11 mouse cellular contexts compared by ENCODE assay signal in genomic region chr4:88022623-88023022, GRCm38 (mm10). TPM values are rescaled to one million over a fixed set of nuclear protein-coding genes. Genes with fewer than 3 reads are reported as not detected.
A peak's percentile ranks its signal among the peaks of the same experiment; 100 is the strongest.
DNase-seq lines count a peak whose midpoint lies in the region; ATAC-seq and TF ChIP-seq lines count a peak whose summit lies in the region.
"Had no signal": no experiment of that assay in that cellular context is flagged by ENCODE, and none has a peak within 500 bp of the region (broad histone marks: within the 10 kb centered on the region; RNA-seq: fewer than 3 reads in every experiment).

No protein-coding gene starts in this region.

- ATAC-seq in forebrain, postnatal 0 days, result no peak
- no peak for ATAC-seq in forebrain, embryonic 13.5 days
- ATAC-seq in megakaryocyte progenitor cell, adult 5-6 weeks (replicated peaks; ENCODE audit: poor library complexity), result peak; percentile 54; the same call in 1 of the 2 replicates
- ATAC-seq: midbrain, embryonic 16.5 days had no signal

- no peak overlapping the region for H3K27ac ChIP-seq in forebrain, postnatal 0 days (ENCODE audit: low read depth, low read length)
- H3K27ac ChIP-seq in forebrain, embryonic 13.5 days, result no peak overlapping the region
- H3K27ac ChIP-seq in ES-Bruce4 (ENCODE audit: insufficient read depth, low read length), result no peak overlapping the region
- H3K27ac ChIP-seq: embryonic facial prominence, embryonic 12.5 days; limb, embryonic 13.5 days had no signal

- no peak overlapping the region for H3K4me2 ChIP-seq in forebrain, postnatal 0 days (ENCODE audit: low read depth)
- no peak overlapping the region for H3K4me2 ChIP-seq in forebrain, embryonic 13.5 days
- H3K4me2 ChIP-seq: embryonic facial prominence, embryonic 12.5 days; limb, embryonic 13.5 days had no signal

- H3K4me1 ChIP-seq in forebrain, postnatal 0 days (ENCODE audit: insufficient read depth), result peaks cover 3% of the 10 kb centered on the region; the same call in 1 of the 2 replicates
- H3K4me1 ChIP-seq in forebrain, embryonic 13.5 days, result peaks cover 24% of the 10 kb centered on the region
- no peaks in the 10 kb centered on the region for H3K4me1 ChIP-seq in lung, adult 2 months (ENCODE audit: control insufficient read depth, insufficient read depth, low read length)
- H3K4me1 ChIP-seq in ES-Bruce4 (ENCODE audit: control insufficient read depth, insufficient read depth, low read length), result no peaks in the 10 kb centered on the region

- no peak for TF ChIP-seq EP300 in ES-Bruce4 (IDR thresholded peaks at IDR 0.05; ENCODE audit: insufficient read depth, low read depth, low read length)

- no peaks in the 10 kb centered on the region for H3K27me3 ChIP-seq in forebrain, postnatal 0 days (ENCODE audit: insufficient read depth, low read length)
- no peaks in the 10 kb centered on the region for H3K27me3 ChIP-seq in forebrain, embryonic 13.5 days
- H3K27me3 ChIP-seq in ES-Bruce4 (ENCODE audit: control insufficient read depth, insufficient read depth, low read length, poor library complexity, severe bottlenecking), result no peaks in the 10 kb centered on the region; the same call in 1 of the 2 replicates
- H3K27me3 ChIP-seq: embryonic facial prominence, embryonic 12.5 days; limb, embryonic 13.5 days had no signal

- TF ChIP-seq POLR2A in lung, adult 2 months (IDR thresholded peaks at IDR 0.05; ENCODE audit: borderline replicate concordance, extremely low read depth, low read depth, low read length), result no peak
- no peak for TF ChIP-seq POLR2A in ES-Bruce4 (IDR thresholded peaks at IDR 0.05; ENCODE audit: insufficient read depth, low read length)

- no peak overlapping the region for H3K9ac ChIP-seq in forebrain, postnatal 0 days
- no peak overlapping the region for H3K9ac ChIP-seq in forebrain, embryonic 13.5 days
- no peak overlapping the region for H3K9ac ChIP-seq in ES-Bruce4 (ENCODE audit: low read depth, poor library complexity, severe bottlenecking)
- H3K9ac ChIP-seq: embryonic facial prominence, embryonic 12.5 days; limb, embryonic 13.5 days had no signal

- TF ChIP-seq CTCF in forebrain, postnatal 0 days (IDR thresholded peaks at IDR 0.05; ENCODE audit: low read depth), result peak; percentile 56
- TF ChIP-seq CTCF in lung, adult 2 months (IDR thresholded peaks at IDR 0.05; ENCODE audit: insufficient read depth, low read length), result peak; percentile 19; the same call in 1 of the 2 replicates
- peak; percentile 21 for TF ChIP-seq CTCF in ES-Bruce4 (IDR thresholded peaks at IDR 0.05; ENCODE audit: low read depth, low read length)

- no peak for DNase-seq in forebrain, postnatal 0 days
- DNase-seq in lung, adult 2 months, result no peak
- no peak for DNase-seq in lung, postnatal 25 days (ENCODE audit: low spot score)
- no peak for DNase-seq in gastrocnemius, postnatal 25 days
- DNase-seq in kidney, postnatal 4 days, result no peak

- 6% methylated on average over 1 of the region's 1 CpGs for WGBS in forebrain, postnatal 0 days
- WGBS in forebrain, embryonic 13.5 days, result 4% methylated on average over 1 of the region's 1 CpGs
- 10% methylated on average over 1 of the region's 1 CpGs for WGBS in lung, adult 2 months

- H3K36me3 ChIP-seq in forebrain, postnatal 0 days (ENCODE audit: insufficient read depth), result peaks cover 7% of the 10 kb centered on the region; the same call in 1 of the 2 replicates
- peaks cover 31% of the 10 kb centered on the region for H3K36me3 ChIP-seq in forebrain, embryonic 13.5 days (ENCODE audit: poor library complexity, severe bottlenecking)
- H3K36me3 ChIP-seq in ES-Bruce4 (ENCODE audit: control insufficient read depth, insufficient read depth, low read length, poor library complexity, severe bottlenecking), result no peaks in the 10 kb centered on the region

- H3K4me3 ChIP-seq in forebrain, postnatal 0 days (ENCODE audit: low read depth, low read length), result no peak overlapping the region
- no peak overlapping the region for H3K4me3 ChIP-seq in forebrain, embryonic 13.5 days
- no peak overlapping the region for H3K4me3 ChIP-seq in lung, adult 2 months (replicated peaks; ENCODE audit: extremely low read depth, low read depth, low read length)
- H3K4me3 ChIP-seq in ES-Bruce4 (ENCODE audit: low read depth, low read length), result no peak overlapping the region
- H3K4me3 ChIP-seq: embryonic facial prominence, embryonic 12.5 days; limb, embryonic 13.5 days had no signal

- H3K9me3 ChIP-seq in forebrain, postnatal 0 days (ENCODE audit: low read length), result no peaks in the 10 kb centered on the region
- H3K9me3 ChIP-seq in forebrain, embryonic 13.5 days (replicated peaks), result no peaks in the 10 kb centered on the region
- no peaks in the 10 kb centered on the region for H3K9me3 ChIP-seq in ES-Bruce4 (replicated peaks; ENCODE audit: control insufficient read depth, insufficient read depth, low read length, poor library complexity, severe bottlenecking)
- H3K9me3 ChIP-seq: embryonic facial prominence, embryonic 12.5 days; limb, embryonic 13.5 days had no signal

RNA-seq across cellular contexts. Expression of gene Mllt3, which starts 10.5 kb away (rescaled TPM):
- 38.5 and 41.0 TPM in 2 replicates for total RNA-seq in forebrain, postnatal 0 days (2014; rRNA removed)
- 65.2 and 75.2 TPM in 2 replicates for polyA plus RNA-seq in forebrain, postnatal 0 days (2015; fragmentation: Nextera tagmentation; extraction: Ambion mirVana)
- polyA plus RNA-seq in forebrain, embryonic 13.5 days (2015; fragmentation: Nextera tagmentation; extraction: Ambion mirVana), result 107 and 116 TPM in 2 replicates
- 6.7 and 8.5 TPM in 2 replicates for polyA plus RNA-seq in lung, adult 2 months (2012; rRNA removed)
- polyA plus RNA-seq in ES-Bruce4 (2011; ENCODE audit: insufficient read depth, insufficient read length, low read depth, missing spikeins), result 17.9 and 19.2 TPM in 2 replicates
- total RNA-seq in megakaryocyte progenitor cell, adult 5-6 weeks (2015), result 11.8 and 17.6 TPM in 2 replicates
- 15.3 and 16.1 TPM in 2 replicates for total RNA-seq in megakaryocyte progenitor cell, adult 5-6 weeks (2017)
- total RNA-seq in gastrocnemius, postnatal 25 days (2021), result 10 to 100 TPM; 59.8 to 62.8 TPM
